Mouse (Mus musculus) splenic B cell, adult 2 months (primary cell): ENCODE data around the gene Arpc2.
A peak's percentile ranks its signal among the peaks of the same experiment; 100 is the strongest.

Experiments used
- DNase-seq: peaks from one replicate; pipeline ENCODE4 v3.0.0-alpha.2; 2011; ENCODE audit warnings: low read depth, low spot score
- H3K27me3 ChIP-seq: 2 replicates; pipeline ENCODE4 v1.6.1; 2012; ENCODE audit warnings: mild to moderate bottlenecking, low read length, moderate library complexity, mixed read lengths; ENCODE audit not compliant: control insufficient read depth, poor library complexity, insufficient read depth, severe bottlenecking
- H3K36me3 ChIP-seq: 2 replicates; pipeline ENCODE4 v1.6.1; 2012; ENCODE audit warnings: mild to moderate bottlenecking, low read length, moderate library complexity, mixed read lengths; ENCODE audit not compliant: control insufficient read depth, poor library complexity, insufficient read depth, severe bottlenecking

Arpc2 gene

GRCm38 (mm10) chr1:74255704-74256345, 19.9 kb downstream of the Arpc2 start:
- DNase-seq = no peak
- Histone ChIP-seq H3K36me3 (peaks cover 42% of the 10 kb centered on the region), H3K27me3 (no peaks in the 10 kb centered on the region)

- Histone ChIP-seq H3K36me3 (peaks cover 36% of the 10 kb centered on the region), H3K27me3 (no peaks in the 10 kb centered on the region)
- no peak for DNase-seq
Observed at GRCm38 (mm10) chr1:74256782-74257181, 20.9 kb downstream of the Arpc2 start.

GRCm38 (mm10) chr1:74262510-74262909, 26.6 kb downstream of the Arpc2 start:
- no peak for DNase-seq
- peaks cover 26% of the 10 kb centered on the region for H3K36me3 ChIP-seq
- no peaks in the 10 kb centered on the region for H3K27me3 ChIP-seq

GRCm38 (mm10) chr1:74268750-74269149, 32.9 kb downstream of the Arpc2 start:
- Histone ChIP-seq H3K27me3 (no peaks in the 10 kb centered on the region), H3K36me3 (peaks cover 7% of the 10 kb centered on the region)
- DNase-seq = peak; percentile 34

GRCm38 (mm10) chr1:74271659-74272058, 35.8 kb downstream of the Arpc2 start:
- H3K27me3 ChIP-seq = no peaks in the 10 kb centered on the region
- DNase-seq = no peak
- peaks cover 4% of the 10 kb centered on the region for H3K36me3 ChIP-seq

GRCm38 (mm10) chr1:74275015-74275414, 39.1 kb downstream of the Arpc2 start:
- no peak for DNase-seq
- no peaks in the 10 kb centered on the region for H3K27me3 ChIP-seq
- H3K36me3 ChIP-seq = peaks cover 3% of the 10 kb centered on the region

GRCm38 (mm10) chr1:74277041-74277440, 41.2 kb downstream of the Arpc2 start:
- DNase-seq = no peak
- H3K36me3 ChIP-seq = peaks cover 6% of the 10 kb centered on the region
- H3K27me3 ChIP-seq = no peaks in the 10 kb centered on the region

GRCm38 (mm10) chr1:74277883-74278537, 42.1 kb downstream of the Arpc2 start:
- peaks cover 6% of the 10 kb centered on the region for H3K36me3 ChIP-seq
- no peaks in the 10 kb centered on the region for H3K27me3 ChIP-seq
- DNase-seq = no peak

GRCm38 (mm10) chr1:74278538-74278937, 42.7 kb downstream of the Arpc2 start, which contains the start of gene Gpbar1:
Gene Gpbar1, plus strand, starts transcription at chr1:74278550.
- no peak for DNase-seq
- Histone ChIP-seq H3K36me3 (peaks cover 6% of the 10 kb centered on the region), H3K27me3 (no peaks in the 10 kb centered on the region)

- DNase-seq = no peak
- Histone ChIP-seq H3K36me3 (peaks cover 6% of the 10 kb centered on the region), H3K27me3 (no peaks in the 10 kb centered on the region)
Observed at GRCm38 (mm10) chr1:74278988-74279387, 43.1 kb downstream of the Arpc2 start.

GRCm38 (mm10) chr1:74280591-74281325, 44.9 kb downstream of the Arpc2 start:
- no peak for DNase-seq
- H3K27me3 ChIP-seq = no peaks in the 10 kb centered on the region
- peaks cover 6% of the 10 kb centered on the region for H3K36me3 ChIP-seq

GRCm38 (mm10) chr1:74281372-74281771, 45.5 kb downstream of the Arpc2 start:
- Histone ChIP-seq H3K27me3 (no peaks in the 10 kb centered on the region), H3K36me3 (peaks cover 6% of the 10 kb centered on the region)
- DNase-seq = no peak

- H3K36me3 ChIP-seq = peaks cover 6% of the 10 kb centered on the region
- H3K27me3 ChIP-seq = no peaks in the 10 kb centered on the region
- DNase-seq = no peak
Observed at GRCm38 (mm10) chr1:74281886-74282285, 46.0 kb downstream of the Arpc2 start.

- Histone ChIP-seq H3K27me3 (no peaks in the 10 kb centered on the region), H3K36me3 (peaks cover 6% of the 10 kb centered on the region)
- no peak for DNase-seq
Observed at GRCm38 (mm10) chr1:74282896-74283625, 47.2 kb downstream of the Arpc2 start.
